Mouse (Mus musculus) neural tube, embryonic 13.5 days (tissue): Measurements from ENCODE around the gene Lrrc8b. TPM values are rescaled to one million over a fixed set of nuclear protein-coding genes. Genes with fewer than 3 reads are reported as not detected.
A peak's percentile ranks its signal among the peaks of the same experiment; 100 is the strongest.

ENCODE experiments used
- ATAC-seq: fragments of 200-750 bp; cut with Nextera tagmentation; 2 replicates; pipeline ENCODE4 v1.8.0; 2017; ENCODE audit warnings: low read depth, mild to moderate bottlenecking, moderate TSS enrichment, moderate library complexity
- H3K27ac ChIP-seq: fragments of 300-500 bp; sonication (generic); replicated peaks from 2 replicates; pipeline ENCODE4 v1.5.1; 2015; ENCODE audit warnings: moderate library complexity, mild to moderate bottlenecking, inconsistent platforms
- H3K27me3 ChIP-seq: fragments of 300-500 bp; sonication (generic); 2 replicates; pipeline ENCODE4 v1.6.1; 2015; ENCODE audit warnings: mild to moderate bottlenecking, inconsistent platforms
- H3K36me3 ChIP-seq: fragments of 300-500 bp; sonication (generic); 2 replicates; pipeline ENCODE4 v1.6.1; 2015; ENCODE audit warnings: mild to moderate bottlenecking, inconsistent platforms
- H3K4me1 ChIP-seq: fragments of 300-500 bp; sonication (generic); replicated peaks from 2 replicates; pipeline ENCODE4 v1.6.1; 2015; ENCODE audit warnings: inconsistent platforms
- H3K4me2 ChIP-seq: fragments of 300-500 bp; sonication (generic); 2 replicates; pipeline ENCODE4 v1.6.1; 2015; ENCODE audit warnings: inconsistent platforms, mild to moderate bottlenecking, moderate library complexity
- H3K4me3 ChIP-seq: fragments of 300-500 bp; sonication (generic); 2 replicates; pipeline ENCODE4 v1.5.1; 2015; ENCODE audit warnings: mild to moderate bottlenecking, inconsistent platforms
- H3K9ac ChIP-seq: fragments of 300-500 bp; sonication (generic); 2 replicates; pipeline ENCODE4 v1.6.1; 2015; ENCODE audit warnings: moderate library complexity, mild to moderate bottlenecking, inconsistent platforms
- H3K9me3 ChIP-seq: fragments of 300-500 bp; sonication (generic); 2 replicates; pipeline ENCODE4 v1.6.1; 2016; ENCODE audit warnings: inconsistent platforms
- WGBS: fragments of 180-500 bp; shearing (Covaris S2); methylation state at CpG from one replicate; pipeline ENCODE4 v1.1.7; 2015; 5-methylcytosine and 5-hydroxymethylcytosine counted together
- polyA plus RNA-seq: library from polyadenylated mRNA; unstranded; fragments of >200 nt; fragmentation: Nextera tagmentation; extraction: Ambion mirVana; gene quantifications from 2 replicates; pipeline ENCODE4 v1.2.1, GENCODE M21; 2015

Gene Lrrc8b
- polyA plus RNA-seq, 1 experiment from 2014 or later: 13.5 TPM

GRCm38 (mm10) chr5:105428265-105428974 lies 12.8 kb downstream of the Lrrc8b start:
- H3K36me3 ChIP-seq: peaks cover 21% of the 10 kb centered on the region
- peaks cover 17% of the 10 kb centered on the region for H3K4me1 ChIP-seq
- H3K9ac ChIP-seq: no peak overlapping the region
- no peak for ATAC-seq
- no peaks in the 10 kb centered on the region for H3K27me3 ChIP-seq
- 66% methylated on average over 12 of the region's 12 CpGs for WGBS
- H3K4me3 ChIP-seq: no peak overlapping the region
- no peak overlapping the region for H3K4me2 ChIP-seq
- H3K9me3 ChIP-seq: peaks cover 7% of the 10 kb centered on the region
- peak overlapping the region; percentile 54; the same call in 1 of the 2 replicates for H3K27ac ChIP-seq

DNA sequence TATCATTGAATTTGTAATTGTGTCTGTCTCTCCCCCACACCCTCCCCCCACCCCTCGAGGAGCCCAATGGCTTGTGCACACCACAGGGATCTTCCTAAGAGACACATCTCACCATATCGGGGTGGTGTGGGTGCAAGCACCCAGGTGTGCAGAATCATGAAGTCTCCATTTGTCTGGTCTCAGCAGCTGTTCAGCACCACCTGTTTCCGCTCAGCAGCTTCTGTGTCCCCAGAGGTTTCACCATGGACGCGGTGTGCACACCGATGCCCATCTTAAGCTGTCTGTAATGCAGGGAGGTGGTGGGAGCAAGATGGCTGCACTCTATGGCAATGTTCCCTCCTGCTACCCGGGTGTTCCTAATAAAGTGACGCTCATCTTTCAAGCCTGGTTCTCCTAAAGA lies 14.6 kb downstream of the Lrrc8b start:
- 0 out of 2 replicates have a peak, but pooled peaks cover under 1% of the 10 kb centered on the region for H3K9me3 ChIP-seq
- H3K27me3 ChIP-seq: no peaks in the 10 kb centered on the region
- no peak overlapping the region for H3K9ac ChIP-seq
- H3K4me1 ChIP-seq: peaks cover 17% of the 10 kb centered on the region
- H3K27ac ChIP-seq: no peak overlapping the region
- no peak for ATAC-seq
- no peak overlapping the region for H3K4me2 ChIP-seq
- no peak overlapping the region for H3K4me3 ChIP-seq
- H3K36me3 ChIP-seq: peaks cover 14% of the 10 kb centered on the region
- 83% methylated on average over 8 of the region's 8 CpGs for WGBS

GRCm38 (mm10) chr5:105439608-105440007 lies 24.0 kb downstream of the Lrrc8b start:
- Histone ChIP-seq H3K4me3 (no peak overlapping the region), H3K4me2 (no peak overlapping the region), H3K27me3 (no peaks in the 10 kb centered on the region), H3K9me3 (no peaks in the 10 kb centered on the region), H3K9ac (no peak overlapping the region), H3K36me3 (no peaks in the 10 kb centered on the region), H3K27ac (no peak overlapping the region), H3K4me1 (peaks cover 2% of the 10 kb centered on the region; the same call in 1 of the 2 replicates)
- 86% methylated on average over 5 of the region's 5 CpGs for WGBS
- no peak for ATAC-seq

- 82% methylated on average over 9 of the region's 9 CpGs for whole genome bisulfite sequencing
- no peak for ATAC-seq
- Histone ChIP-seq H3K36me3 (no peaks in the 10 kb centered on the region), H3K4me3 (no peak overlapping the region), H3K9me3 (no peaks in the 10 kb centered on the region), H3K9ac (no peak overlapping the region), H3K4me1 (peaks cover 6% of the 10 kb centered on the region; the same call in 1 of the 2 replicates), H3K27me3 (no peaks in the 10 kb centered on the region), H3K27ac (no peak overlapping the region), H3K4me2 (no peak overlapping the region)
These were observed 25.5 kb downstream of the Lrrc8b start for GRCm38 (mm10) chr5:105440992-105441535.

DNA sequence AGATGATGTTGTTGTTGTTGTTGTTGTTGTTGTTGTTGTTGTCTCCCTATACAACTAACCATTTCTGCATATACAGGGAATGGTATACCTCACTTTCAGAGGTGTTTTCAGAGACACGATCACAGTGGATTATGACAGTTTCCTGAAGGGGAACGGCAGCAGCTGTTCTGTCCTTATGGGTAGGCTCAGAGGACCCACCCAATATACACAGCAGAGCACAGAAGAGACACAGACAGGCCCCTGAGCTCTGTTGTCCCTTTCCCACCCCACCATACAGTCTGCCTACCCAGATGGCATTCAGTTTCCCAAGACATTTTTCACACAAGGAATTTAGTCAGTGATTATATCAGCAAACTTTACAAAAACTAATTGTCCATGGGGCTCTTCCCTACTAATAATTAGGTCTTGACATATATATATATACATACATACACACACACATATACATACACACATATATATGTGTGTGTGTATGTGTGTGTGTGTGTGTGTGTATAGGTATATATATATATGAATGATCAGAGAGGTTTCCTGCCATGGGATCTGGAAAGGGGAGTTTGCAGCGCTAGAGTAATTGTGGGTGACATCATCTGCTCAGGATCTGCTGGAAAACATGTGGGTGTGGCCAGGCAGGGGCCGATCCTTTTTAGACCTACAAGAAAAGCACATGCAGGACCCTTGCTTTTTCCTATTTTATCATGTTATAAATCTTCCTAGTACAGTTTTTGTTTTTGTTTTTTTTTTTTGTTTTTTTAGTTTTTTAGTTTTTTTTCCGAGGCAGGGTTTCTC lies 26.8 kb downstream of the Lrrc8b start:
- Histone ChIP-seq H3K36me3 (no peaks in the 10 kb centered on the region), H3K4me2 (no peak overlapping the region), H3K27ac (no peak overlapping the region), H3K4me1 (peaks cover 6% of the 10 kb centered on the region; the same call in 1 of the 2 replicates), H3K27me3 (no peaks in the 10 kb centered on the region), H3K9me3 (no peaks in the 10 kb centered on the region), H3K9ac (no peak overlapping the region), H3K4me3 (no peak overlapping the region)
- ATAC-seq: no peak
- 74% methylated on average over 5 of the region's 5 CpGs for WGBS

GRCm38 (mm10) chr5:105443057-105443815 lies 27.7 kb downstream of the Lrrc8b start:
- no peaks in the 10 kb centered on the region for H3K27me3 ChIP-seq
- H3K9me3 ChIP-seq: no peaks in the 10 kb centered on the region
- ATAC-seq: no peak
- WGBS: 70% methylated on average over 11 of the region's 11 CpGs
- no peak overlapping the region for H3K27ac ChIP-seq
- H3K36me3 ChIP-seq: no peaks in the 10 kb centered on the region
- H3K9ac ChIP-seq: no peak overlapping the region
- peaks cover 6% of the 10 kb centered on the region; the same call in 1 of the 2 replicates for H3K4me1 ChIP-seq
- no peak overlapping the region for H3K4me3 ChIP-seq
- no peak overlapping the region for H3K4me2 ChIP-seq

DNA sequence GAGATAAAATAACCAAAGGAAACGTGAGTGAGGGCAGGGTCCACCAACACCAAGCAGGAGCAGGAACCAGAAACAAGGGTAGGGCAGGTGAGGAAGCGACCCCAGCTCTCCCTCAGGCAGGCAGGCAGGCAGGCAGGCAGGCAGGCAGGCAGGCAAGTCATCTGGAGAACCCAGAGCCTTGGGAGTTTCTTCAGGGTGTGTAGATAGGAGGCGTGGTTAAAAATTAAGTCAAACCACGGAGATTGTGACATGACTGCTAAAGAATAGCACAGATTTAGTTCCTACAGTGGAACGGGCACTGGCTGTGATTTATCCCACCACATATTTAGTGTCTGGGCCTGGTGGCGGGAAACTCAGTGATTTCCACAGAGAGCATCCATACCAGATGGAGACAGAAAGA lies 30.1 kb downstream of the Lrrc8b start:
- no peak overlapping the region for H3K9ac ChIP-seq
- no peak overlapping the region for H3K4me3 ChIP-seq
- H3K4me2 ChIP-seq: no peak overlapping the region
- H3K4me1 ChIP-seq: peaks cover 6% of the 10 kb centered on the region; the same call in 1 of the 2 replicates
- no peaks in the 10 kb centered on the region for H3K27me3 ChIP-seq
- no peak for ATAC-seq
- 68% methylated on average over 6 of the region's 6 CpGs for WGBS
- H3K27ac ChIP-seq: no peak overlapping the region
- no peaks in the 10 kb centered on the region for H3K9me3 ChIP-seq
- H3K36me3 ChIP-seq: no peaks in the 10 kb centered on the region

DNA sequence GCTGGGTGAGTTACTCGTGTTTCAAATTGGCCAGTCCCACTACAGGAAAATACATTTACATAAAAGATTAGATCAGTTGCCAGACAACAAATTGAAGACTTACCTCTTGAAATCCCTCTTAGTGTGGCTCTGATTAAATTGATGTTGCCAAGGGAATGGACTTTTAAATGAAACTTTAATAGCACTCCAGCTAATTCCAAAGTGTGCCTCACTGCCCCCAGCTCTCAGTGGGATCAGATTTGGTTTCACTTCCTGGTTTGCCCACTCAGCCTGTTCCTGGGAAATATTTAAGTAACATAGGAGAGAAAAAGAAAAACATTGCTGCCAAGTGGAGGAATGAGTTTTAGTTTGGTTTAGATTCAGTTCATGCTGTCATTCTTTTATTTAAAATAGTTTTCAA lies 38.5 kb downstream of the Lrrc8b start:
- ATAC-seq: no peak
- Histone ChIP-seq H3K36me3 (no peaks in the 10 kb centered on the region), H3K9me3 (no peaks in the 10 kb centered on the region), H3K4me2 (no peak overlapping the region), H3K27me3 (no peaks in the 10 kb centered on the region), H3K4me1 (peaks cover 15% of the 10 kb centered on the region), H3K4me3 (no peak overlapping the region), H3K9ac (no peak overlapping the region), H3K27ac (no peak overlapping the region)
- WGBS: 16% methylated on average over 1 of the region's 1 CpGs

DNA sequence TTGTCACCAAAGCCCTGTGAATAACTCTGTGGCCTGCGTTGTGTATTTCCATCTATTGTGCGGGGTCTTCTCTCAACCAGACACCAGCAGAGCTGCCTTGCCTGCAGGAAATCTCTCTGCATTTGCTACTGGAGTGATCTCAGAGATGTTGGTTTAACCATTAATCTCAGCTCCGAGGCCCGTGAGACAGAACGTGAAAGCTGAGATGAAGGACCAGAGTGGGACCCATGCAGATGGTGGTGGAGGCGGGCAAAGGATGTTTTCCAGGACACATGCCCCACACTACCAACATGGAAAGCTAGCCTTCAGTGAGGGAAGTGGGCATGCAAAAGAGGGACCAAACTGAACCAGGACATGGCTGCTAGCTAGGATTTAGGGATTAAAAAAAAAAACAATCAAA lies 43.5 kb downstream of the Lrrc8b start:
- 68% methylated on average over 6 of the region's 6 CpGs for WGBS
- no peaks in the 10 kb centered on the region for H3K27me3 ChIP-seq
- no peak for ATAC-seq

DNA sequence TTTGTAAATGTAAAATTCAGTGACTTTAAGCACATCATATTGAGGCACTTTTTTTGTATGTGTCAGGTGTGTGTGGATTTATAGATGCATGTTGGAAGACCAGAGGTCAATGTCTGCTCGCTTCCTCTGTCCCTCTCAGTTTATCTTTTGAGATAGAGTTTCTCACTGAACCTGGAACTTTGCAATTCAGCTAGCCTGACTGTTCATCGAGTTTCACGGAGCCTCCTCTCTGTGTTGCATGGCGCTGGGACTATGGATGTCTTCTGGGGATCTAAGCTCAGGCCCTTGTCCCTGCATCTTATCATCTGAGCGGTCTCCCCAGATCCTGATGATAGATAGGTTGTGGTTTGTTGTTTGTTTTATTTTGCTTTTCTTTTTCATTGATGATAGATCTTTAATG lies 45.0 kb downstream of the Lrrc8b start:
- H3K36me3 ChIP-seq: no peaks in the 10 kb centered on the region
- no peak overlapping the region for H3K4me2 ChIP-seq
- no peak overlapping the region for H3K27ac ChIP-seq
- no peak overlapping the region for H3K9ac ChIP-seq
- no peak overlapping the region for H3K4me3 ChIP-seq
- H3K9me3 ChIP-seq: no peaks in the 10 kb centered on the region
- ATAC-seq: no peak
- H3K4me1 ChIP-seq: no peaks in the 10 kb centered on the region; the same call in 1 of the 2 replicates
- H3K27me3 ChIP-seq: no peaks in the 10 kb centered on the region
- 91% methylated on average over 5 of the region's 5 CpGs for WGBS

More for the DNA sequence above, 43.5 kb downstream of the Lrrc8b start:
- Histone ChIP-seq H3K9me3 (no peaks in the 10 kb centered on the region), H3K27ac (no peak overlapping the region), H3K4me2 (no peak overlapping the region), H3K9ac (no peak overlapping the region), H3K36me3 (no peaks in the 10 kb centered on the region), H3K4me3 (no peak overlapping the region), H3K4me1 (peaks cover 1% of the 10 kb centered on the region; the same call in 1 of the 2 replicates)

- no peak for ATAC-seq
- no peaks in the 10 kb centered on the region for H3K9me3 ChIP-seq
- WGBS: 91% methylated on average over 1 of the region's 1 CpGs
These were observed 45.5 kb downstream of the Lrrc8b start for GRCm38 (mm10) chr5:105461076-105461475.

DNA sequence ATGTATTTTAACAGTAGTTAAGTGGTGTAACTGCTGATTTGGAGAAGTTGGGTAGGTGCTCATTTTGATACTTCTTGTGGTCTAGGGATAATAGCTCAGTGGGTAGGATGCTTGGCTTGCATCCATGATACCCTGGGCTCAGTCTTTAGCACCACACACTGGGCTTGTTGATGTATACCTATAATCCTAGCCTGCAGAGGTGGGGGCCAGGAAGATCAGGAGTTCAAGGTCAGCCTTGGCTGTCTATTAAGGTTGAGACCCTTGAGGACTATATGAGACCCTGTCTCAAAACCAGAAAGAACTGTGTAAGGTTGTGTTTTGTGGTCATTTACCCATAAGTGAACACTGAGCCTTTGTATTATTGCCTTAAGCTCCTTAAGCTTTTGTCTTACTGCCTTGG lies 49.1 kb downstream of the Lrrc8b start:
- Histone ChIP-seq H3K4me1 (no peaks in the 10 kb centered on the region), H3K36me3 (no peaks in the 10 kb centered on the region), H3K4me2 (no peak overlapping the region), H3K9ac (no peak overlapping the region), H3K4me3 (no peak overlapping the region), H3K9me3 (no peaks in the 10 kb centered on the region), H3K27ac (no peak overlapping the region), H3K27me3 (no peaks in the 10 kb centered on the region)
- ATAC-seq: no peak

More at GRCm38 (mm10) chr5:105461076-105461475, 45.5 kb downstream of the Lrrc8b start:
- Histone ChIP-seq H3K4me2 (no peak overlapping the region), H3K27ac (no peak overlapping the region), H3K4me1 (no peaks in the 10 kb centered on the region; the same call in 1 of the 2 replicates), H3K9ac (no peak overlapping the region), H3K4me3 (no peak overlapping the region), H3K36me3 (no peaks in the 10 kb centered on the region), H3K27me3 (no peaks in the 10 kb centered on the region)
